Mouse (Mus musculus) hindbrain, embryonic 13.5 days (tissue): ENCODE results near the gene Iqcf6. TPM values are rescaled to one million over a fixed set of nuclear protein-coding genes. Genes with fewer than 3 reads are reported as not detected.
A peak's percentile ranks its signal among the peaks of the same experiment; 100 is the strongest.

Experiments
- ATAC-seq: fragments of 200-750 bp; cut with Nextera tagmentation; 2 replicates; pipeline ENCODE4 v1.8.0; 2017; ENCODE audit warnings: moderate TSS enrichment; ENCODE audit not compliant: low FRiP score
- H3K27ac ChIP-seq: fragments of 300-500 bp; sonication (generic); 2 replicates; pipeline ENCODE4 v1.5.1; 2015; ENCODE audit warnings: inconsistent platforms, mild to moderate bottlenecking, moderate library complexity
- H3K27me3 ChIP-seq: fragments of 300-500 bp; sonication (generic); 2 replicates; pipeline ENCODE4 v1.6.1; 2015; ENCODE audit warnings: mild to moderate bottlenecking, inconsistent platforms
- H3K36me3 ChIP-seq: fragments of 300-500 bp; sonication (generic); 2 replicates; pipeline ENCODE4 v1.6.1; 2015; ENCODE audit warnings: mild to moderate bottlenecking, inconsistent platforms
- H3K4me1 ChIP-seq: fragments of 300-500 bp; sonication (generic); replicated peaks from 2 replicates; pipeline ENCODE4 v1.6.1; 2015; ENCODE audit warnings: inconsistent platforms
- H3K4me2 ChIP-seq: fragments of 300-500 bp; sonication (generic); 2 replicates; pipeline ENCODE4 v1.6.1; 2015; ENCODE audit warnings: inconsistent platforms, mild to moderate bottlenecking, moderate library complexity
- H3K4me3 ChIP-seq: fragments of 300-500 bp; sonication (generic); 2 replicates; pipeline ENCODE4 v1.5.1; 2015; ENCODE audit warnings: mild to moderate bottlenecking, inconsistent platforms
- H3K9ac ChIP-seq: fragments of 300-500 bp; sonication (generic); 2 replicates; pipeline ENCODE4 v1.6.1; 2015; ENCODE audit warnings: mild to moderate bottlenecking, inconsistent platforms
- H3K9me3 ChIP-seq: fragments of 300-500 bp; sonication (generic); 2 replicates; pipeline ENCODE4 v1.6.1; 2016; ENCODE audit warnings: inconsistent platforms
- WGBS: fragments of 180-500 bp; shearing (Covaris S2); methylation state at CpG from one replicate; pipeline ENCODE4 v1.1.7; 2015; 5-methylcytosine and 5-hydroxymethylcytosine counted together
- polyA plus RNA-seq: library from polyadenylated mRNA; unstranded; fragments of >200 nt; fragmentation: Nextera tagmentation; extraction: Ambion mirVana; gene quantifications from 2 replicates; pipeline ENCODE4 v1.2.1, GENCODE M21; 2015

The Iqcf6 gene
- polyA plus RNA-seq, 1 experiment from 2014 or later = not detected

- WGBS = 65% methylated on average over 5 of the region's 5 CpGs
- Histone ChIP-seq H3K36me3 (no peaks in the 10 kb centered on the region), H3K4me1 (peaks cover 4% of the 10 kb centered on the region; the same call in 1 of the 2 replicates), H3K9me3 (no peaks in the 10 kb centered on the region), H3K27ac (no peak overlapping the region), H3K27me3 (no peaks in the 10 kb centered on the region), H3K4me2 (no peak overlapping the region), H3K9ac (no peak overlapping the region), H3K4me3 (no peak overlapping the region)
- ATAC-seq = no peak
Observed at GRCm38 (mm10) chr9:106632185-106632584, 5.8 kb downstream of the Iqcf6 start.

DNA sequence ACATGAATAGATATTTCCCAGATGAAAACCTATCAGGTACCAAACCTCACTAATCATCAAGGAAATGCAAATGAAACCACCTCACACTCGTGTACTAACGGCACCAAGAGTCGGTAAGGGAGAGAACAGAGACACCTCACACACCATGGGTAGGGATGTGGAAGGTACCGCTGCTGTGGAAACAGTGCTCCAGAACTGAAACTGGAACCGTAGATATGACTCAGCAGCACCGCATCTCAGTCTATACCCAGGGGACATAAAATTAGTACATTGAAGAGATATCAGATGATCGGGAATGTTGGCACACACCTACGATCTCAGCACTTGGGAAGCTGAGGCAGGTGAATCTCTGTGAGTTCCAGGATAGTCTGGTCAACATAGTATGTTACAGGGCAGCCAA, 11.8 kb downstream of the Iqcf6 start:
- no peaks in the 10 kb centered on the region for H3K36me3 ChIP-seq
- no peaks in the 10 kb centered on the region for H3K27me3 ChIP-seq
- no peak overlapping the region for H3K27ac ChIP-seq
- H3K4me3 ChIP-seq = no peak overlapping the region
- H3K9me3 ChIP-seq = no peaks in the 10 kb centered on the region
- ATAC-seq = no peak
- no peak overlapping the region for H3K9ac ChIP-seq
- no peaks in the 10 kb centered on the region for H3K4me1 ChIP-seq
- 94% methylated on average over 8 of the region's 8 CpGs for WGBS
- H3K4me2 ChIP-seq = no peak overlapping the region

DNA sequence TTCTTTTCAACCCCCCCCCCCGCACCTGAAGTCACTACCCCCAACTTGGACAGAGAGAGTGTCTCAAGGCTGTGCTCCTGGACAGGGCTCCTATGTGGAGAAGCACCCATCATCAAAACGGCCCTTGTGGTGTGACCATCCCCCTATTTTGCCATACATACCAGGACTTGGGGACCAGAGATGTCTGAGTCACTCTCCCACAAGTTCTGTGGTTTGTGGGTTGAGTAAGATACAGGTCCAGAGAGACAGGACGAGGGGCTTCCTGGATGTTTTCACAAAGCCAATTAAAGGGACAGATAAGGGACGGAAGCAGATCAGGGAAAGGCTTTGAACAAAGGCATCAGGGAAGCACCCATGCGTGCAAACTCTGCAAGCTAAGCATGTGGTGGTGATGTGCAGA, 15.0 kb downstream of the Iqcf6 start:
- Histone ChIP-seq H3K4me2 (no peak overlapping the region), H3K9me3 (no peaks in the 10 kb centered on the region), H3K36me3 (no peaks in the 10 kb centered on the region), H3K27me3 (no peaks in the 10 kb centered on the region), H3K4me1 (no peaks in the 10 kb centered on the region), H3K27ac (no peak overlapping the region), H3K9ac (no peak overlapping the region), H3K4me3 (no peak overlapping the region)
- 60% methylated on average over 5 of the region's 5 CpGs for WGBS
- no peak for ATAC-seq

- Histone ChIP-seq H3K36me3 (no peaks in the 10 kb centered on the region), H3K27ac (no peak overlapping the region), H3K4me3 (no peak overlapping the region), H3K9ac (no peak overlapping the region), H3K4me2 (no peak overlapping the region), H3K9me3 (no peaks in the 10 kb centered on the region), H3K4me1 (no peaks in the 10 kb centered on the region), H3K27me3 (no peaks in the 10 kb centered on the region)
- 34% methylated on average over 7 of the region's 7 CpGs for WGBS
- no peak for ATAC-seq
Observed at GRCm38 (mm10) chr9:106643128-106643527, 16.7 kb downstream of the Iqcf6 start.

DNA sequence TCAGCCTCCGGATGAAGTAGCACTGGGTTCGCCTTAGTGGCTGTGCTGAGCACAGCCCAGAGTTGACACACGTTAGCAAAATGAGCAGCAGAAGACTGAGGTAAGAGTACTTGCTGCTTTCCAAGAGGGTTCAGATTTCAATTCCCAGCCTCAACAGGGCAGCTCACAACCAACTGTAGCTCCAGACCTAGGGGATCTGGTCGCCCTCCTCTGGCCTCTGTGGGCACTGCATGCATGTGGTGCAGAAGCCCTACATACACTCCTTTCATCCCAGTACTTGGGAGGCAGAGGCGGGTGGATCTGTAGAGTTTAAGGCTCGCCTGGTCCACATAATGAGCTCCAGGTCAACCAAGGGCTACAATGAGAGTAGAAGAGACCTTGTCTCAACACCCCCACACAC, 17.4 kb downstream of the Iqcf6 start:
- Histone ChIP-seq H3K9ac (no peak overlapping the region), H3K4me1 (no peaks in the 10 kb centered on the region), H3K9me3 (no peaks in the 10 kb centered on the region), H3K27ac (no peak overlapping the region), H3K36me3 (no peaks in the 10 kb centered on the region), H3K27me3 (no peaks in the 10 kb centered on the region), H3K4me3 (no peak overlapping the region), H3K4me2 (no peak overlapping the region)
- no peak for ATAC-seq
- WGBS = 75% methylated on average over 6 of the region's 6 CpGs

DNA sequence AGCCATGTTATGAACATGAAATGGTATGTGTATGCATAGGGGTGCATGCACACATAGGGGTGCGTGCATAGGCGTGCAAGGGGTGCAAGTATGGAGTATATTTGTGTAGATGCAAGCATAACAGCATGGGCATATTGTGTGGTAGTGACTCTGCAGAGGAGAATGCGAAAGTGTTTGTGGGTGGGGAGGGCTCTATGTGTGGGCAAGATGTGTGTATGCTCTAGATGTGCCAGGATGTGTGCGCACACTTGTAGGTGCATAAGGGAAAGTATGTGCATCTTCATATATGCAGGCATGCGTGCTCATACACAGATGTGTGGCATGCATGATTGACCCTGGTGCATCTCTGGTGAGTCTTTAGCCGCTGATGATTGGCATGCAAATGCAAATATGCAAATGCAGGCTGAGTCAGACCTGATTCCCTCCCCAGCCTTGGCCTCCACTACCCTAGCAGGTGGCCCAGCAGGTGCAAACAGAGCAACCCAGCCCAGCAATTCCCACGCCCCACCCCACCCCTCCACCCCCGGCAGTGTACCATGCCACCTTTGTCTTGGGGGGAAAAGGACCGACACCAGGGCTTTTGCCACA, 19.4 kb downstream of the Iqcf6 start:
- ATAC-seq = no peak
- 79% methylated on average over 9 of the region's 9 CpGs for WGBS

GRCm38 (mm10) chr9:106647226-106647625, 20.8 kb downstream of the Iqcf6 start:
- Histone ChIP-seq H3K9me3 (no peaks in the 10 kb centered on the region), H3K27ac (no peak overlapping the region), H3K4me1 (no peaks in the 10 kb centered on the region), H3K4me2 (no peak overlapping the region), H3K4me3 (no peak overlapping the region), H3K27me3 (no peaks in the 10 kb centered on the region), H3K9ac (no peak overlapping the region), H3K36me3 (no peaks in the 10 kb centered on the region)
- no peak for ATAC-seq
- WGBS = 75% methylated on average over 27 of the region's 27 CpGs

More for the DNA sequence above, 19.4 kb downstream of the Iqcf6 start:
- Histone ChIP-seq H3K27ac (no peak overlapping the region), H3K4me1 (no peaks in the 10 kb centered on the region), H3K9me3 (no peaks in the 10 kb centered on the region), H3K4me3 (no peak overlapping the region), H3K36me3 (no peaks in the 10 kb centered on the region), H3K4me2 (no peak overlapping the region), H3K9ac (no peak overlapping the region), H3K27me3 (no peaks in the 10 kb centered on the region)

- no peak overlapping the region for H3K27ac ChIP-seq
- no peaks in the 10 kb centered on the region for H3K36me3 ChIP-seq
- no peaks in the 10 kb centered on the region for H3K9me3 ChIP-seq
- 80% methylated on average over 1 of the region's 1 CpGs for WGBS
- H3K9ac ChIP-seq = no peak overlapping the region
- no peak overlapping the region for H3K4me2 ChIP-seq
- H3K4me1 ChIP-seq = peaks cover 40% of the 10 kb centered on the region
- H3K4me3 ChIP-seq = no peak overlapping the region
- no peak for ATAC-seq
- peaks cover 21% of the 10 kb centered on the region for H3K27me3 ChIP-seq
Observed at GRCm38 (mm10) chr9:106652720-106653119, 26.3 kb downstream of the Iqcf6 start.

DNA sequence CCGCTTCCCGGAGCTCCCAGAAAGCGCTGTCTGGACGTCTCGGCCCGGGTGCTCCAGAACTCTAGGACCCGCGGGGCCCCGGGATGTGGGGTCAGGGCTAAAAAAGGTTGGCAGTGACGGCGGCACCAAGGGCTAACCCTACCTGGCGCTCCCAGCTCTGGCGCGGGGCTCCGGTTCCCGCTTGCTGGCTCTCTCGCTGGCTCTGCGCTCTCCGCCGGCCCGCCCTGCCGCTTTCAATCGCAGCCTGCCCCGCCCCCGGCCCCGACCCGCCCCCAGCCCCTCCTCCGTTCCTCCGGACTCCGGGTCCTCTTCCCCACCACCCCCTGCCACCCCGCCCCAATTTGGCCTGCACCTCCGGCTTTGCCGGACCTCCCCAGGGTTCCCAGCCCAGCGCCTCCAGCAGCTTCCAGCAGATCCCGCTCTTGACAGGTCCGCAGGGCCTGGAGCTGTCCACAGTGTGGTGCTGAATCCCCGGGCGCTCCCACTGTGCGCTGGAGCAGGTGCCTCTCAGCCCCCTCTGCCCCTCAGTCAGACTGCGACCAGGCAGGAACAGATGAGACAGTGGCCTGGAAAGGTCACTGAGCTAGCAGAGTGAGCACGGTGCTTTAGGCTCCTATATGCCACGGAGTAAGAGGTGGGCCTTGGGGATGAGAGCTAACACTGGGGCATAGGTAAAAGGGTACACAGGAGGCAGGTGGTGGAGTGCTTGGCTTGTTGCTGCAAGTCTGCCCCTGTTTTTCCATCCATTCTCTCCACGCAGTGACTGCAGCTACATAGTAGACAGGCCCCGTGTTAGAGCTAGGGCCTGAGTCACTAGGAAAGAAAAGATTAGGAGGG, 29.7 kb downstream of the Iqcf6 start, which contains the start of gene Grm2:
Grm2 (minus strand) TSS at position 199 of the 837 bp plus-strand sequence.
- peak within 1 kb of the TSS; percentile 82 for H3K9ac ChIP-seq
- H3K4me1 ChIP-seq = peaks cover 46% of the 10 kb centered on the region
- H3K36me3 ChIP-seq = peaks cover 30% of the 10 kb centered on the region
- H3K4me3 ChIP-seq = peak within 1 kb of the TSS; percentile 57
- H3K27ac ChIP-seq = no peak within 1 kb of the TSS; the same call in 1 of the 2 replicates
- peak within 1 kb of the TSS; percentile 83 for H3K4me2 ChIP-seq
- no peaks in the 10 kb centered on the region for H3K9me3 ChIP-seq
- H3K27me3 ChIP-seq = peaks cover 21% of the 10 kb centered on the region
- WGBS = under 1% methylated on average over 39 of the region's 44 CpGs
- ATAC-seq = peak; percentile 63

- H3K27me3 ChIP-seq = peaks cover 21% of the 10 kb centered on the region
- no peak for ATAC-seq
- no peak overlapping the region for H3K4me2 ChIP-seq
- H3K9ac ChIP-seq = peak overlapping the region; percentile 82; the same call in 1 of the 2 replicates
- no peak overlapping the region for H3K27ac ChIP-seq
- H3K4me3 ChIP-seq = no peak overlapping the region
- peaks cover 36% of the 10 kb centered on the region for H3K36me3 ChIP-seq
- peaks cover 46% of the 10 kb centered on the region for H3K4me1 ChIP-seq
- 38% methylated on average over 5 of the region's 5 CpGs for WGBS
- H3K9me3 ChIP-seq = no peaks in the 10 kb centered on the region
Observed at GRCm38 (mm10) chr9:106656820-106657219, 30.4 kb downstream of the Iqcf6 start.

DNA sequence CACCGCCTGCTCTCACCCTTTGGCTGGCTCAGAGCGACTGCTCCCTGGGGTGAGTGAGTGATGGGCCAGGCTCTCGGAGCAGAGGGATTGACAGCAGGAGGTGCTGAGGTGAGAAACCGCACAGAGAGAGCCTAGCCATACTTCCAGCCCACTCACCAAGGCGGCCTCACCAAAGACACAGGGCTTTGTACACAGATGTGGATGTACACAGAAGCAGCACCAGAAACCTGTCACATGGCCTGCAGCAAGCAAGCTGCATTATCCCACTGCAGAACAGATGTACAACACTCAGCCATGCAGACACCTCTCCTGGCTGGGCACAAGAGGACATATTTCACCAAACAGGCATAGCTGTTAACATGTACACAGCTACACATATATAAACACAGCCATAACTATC, 31.2 kb downstream of the Iqcf6 start:
- H3K27ac ChIP-seq = no peak overlapping the region
- no peak overlapping the region for H3K4me3 ChIP-seq
- H3K9ac ChIP-seq = no peak overlapping the region
- no peaks in the 10 kb centered on the region for H3K9me3 ChIP-seq
- peaks cover 21% of the 10 kb centered on the region for H3K27me3 ChIP-seq
- no peak for ATAC-seq
- WGBS = 23% methylated on average over 5 of the region's 5 CpGs
- H3K4me2 ChIP-seq = no peak overlapping the region
- peaks cover 44% of the 10 kb centered on the region for H3K36me3 ChIP-seq
- H3K4me1 ChIP-seq = peaks cover 46% of the 10 kb centered on the region

DNA sequence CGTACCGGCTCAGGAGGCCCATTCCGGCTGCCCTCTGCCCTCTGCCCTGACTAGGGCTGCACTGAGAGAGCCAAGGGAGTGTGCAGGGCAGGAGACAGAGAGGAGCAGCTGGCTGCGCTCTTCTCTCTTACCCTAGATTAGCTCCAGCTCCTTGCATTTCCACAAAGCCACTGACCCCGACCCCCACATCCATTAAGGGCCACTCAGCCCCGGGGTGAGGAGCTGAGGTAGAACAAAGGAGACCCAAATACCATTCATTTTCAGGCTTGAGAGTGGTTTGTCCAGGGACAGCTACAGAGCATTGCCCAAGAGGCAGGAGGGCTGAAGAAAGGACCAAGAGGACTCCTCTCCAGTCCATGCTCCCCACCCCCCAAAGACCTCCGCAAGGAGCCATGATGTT, 33.1 kb downstream of the Iqcf6 start:
- ATAC-seq = no peak
- 18% methylated on average over 7 of the region's 7 CpGs for WGBS

More for the DNA sequence above, 33.1 kb downstream of the Iqcf6 start:
- peaks cover 47% of the 10 kb centered on the region for H3K36me3 ChIP-seq
- no peak overlapping the region for H3K4me3 ChIP-seq
- peaks cover 51% of the 10 kb centered on the region for H3K4me1 ChIP-seq
- H3K27me3 ChIP-seq = peaks cover 12% of the 10 kb centered on the region
- no peak overlapping the region; the same call in 1 of the 2 replicates for H3K9ac ChIP-seq
- H3K4me2 ChIP-seq = no peak overlapping the region
- no peak overlapping the region for H3K27ac ChIP-seq
- no peaks in the 10 kb centered on the region for H3K9me3 ChIP-seq
